In genomic region chr8:114880475-114881135, GRCm38 (mm10) we compare ENCODE assay signal across 14 mouse cellular contexts.
DNase-seq lines count a peak whose midpoint lies in the region.
"Had no signal": no experiment of that assay in that cellular context is flagged by ENCODE, and none has a peak within 500 bp of the region (broad histone marks: within the 10 kb centered on the region; RNA-seq: fewer than 3 reads in every experiment).

No protein-coding gene starts in this region.

- peak; percentile 22 to 41 for DNase-seq in spleen, adult 18-20 months
- DNase-seq in spleen, adult 12 weeks (ENCODE audit: low spot score): no peak
- peak; percentile 73 for DNase-seq in induced T-regulatory cell, adult 2 months (ENCODE audit: low read depth)
- peak; percentile 80 for DNase-seq in naive thymus-derived CD4-positive, alpha-beta T cell, adult 2 months (ENCODE audit: low read depth)
- DNase-seq in thymus, postnatal 4 days: peak; percentile 40
- DNase-seq in left cerebral cortex, postnatal 4 days: no peak
- no peak for DNase-seq in embryo, embryonic 10.5 days (ENCODE audit: low spot score)
- no peak for DNase-seq in left cerebral cortex, postnatal 25 days (ENCODE audit: low spot score in 2 of 2)
- DNase-seq: adrenal gland, adult 8-10 months; cerebellum, postnatal 36 days; gastrocnemius, adult 2 months; kidney, adult 11 months; lung, embryonic 14.5 days; retina, postnatal 1 day had no signal

- intact Hi-C loops in left cerebral cortex, postnatal 4 days (cut with DNase I): no loop called here
- intact Hi-C loops in left cerebral cortex, postnatal 25 days (cut with DNase I): no loop called here

Comparison
In these comparisons a context has a peak if more than half of its experiments do, and no peak if none do; other contexts are left out.
1. DNase-seq: peak in spleen, adult 18-20 months (2 of 2), induced T-regulatory cell, adult 2 months (single experiment), naive thymus-derived CD4-positive, alpha-beta T cell, adult 2 months (single experiment) and thymus, postnatal 4 days (single experiment); none in spleen, adult 12 weeks (single experiment), left cerebral cortex, postnatal 4 days (single experiment), embryo, embryonic 10.5 days (single experiment) and left cerebral cortex, postnatal 25 days (0 of 2).